Mouse (Mus musculus) lung, embryonic 14.5 days (tissue): ENCODE measurements at regions not wholly inside any gene's neighbourhood (a gene's known extent, or its start where the extent isn't known, plus 50 kb on each side); places are given as distances from the start of the nearest gene placed in this dataset.
"Not testable (repeated sequence)": the region's sequence is repeated elsewhere in the genome, so short reads cannot be mapped to it uniquely, and the experiment has no call there.

ENCODE experiments used
- ATAC-seq: fragments of 200-750 bp; cut with Nextera tagmentation; 2 replicates; pipeline ENCODE4 v1.8.0; 2017; ENCODE audit warnings: mild to moderate bottlenecking, moderate TSS enrichment, moderate library complexity; ENCODE audit not compliant: insufficient read depth
- DNase-seq: peaks from one replicate; pipeline ENCODE4 v3.0.0-alpha.2; 2015
- H3K27ac ChIP-seq: fragments of 300-500 bp; sonication (generic); 2 replicates; pipeline ENCODE4 v1.5.1; 2014; ENCODE audit warnings: low read depth, mild to moderate bottlenecking, moderate library complexity
- H3K27me3 ChIP-seq: fragments of 300-500 bp; sonication (generic); 2 replicates; pipeline ENCODE4 v1.6.1; 2014; ENCODE audit warnings: low read length, control low read depth; ENCODE audit not compliant: insufficient read depth
- H3K36me3 ChIP-seq: fragments of 300-500 bp; sonication (generic); 2 replicates; pipeline ENCODE4 v1.6.1; 2014; ENCODE audit warnings: control low read depth; ENCODE audit not compliant: insufficient read depth
- H3K4me1 ChIP-seq: fragments of 300-500 bp; sonication (generic); 2 replicates; pipeline ENCODE4 v1.6.1; 2014; ENCODE audit warnings: antibody characterized with exemption, control low read depth; ENCODE audit not compliant: insufficient read depth
- H3K4me2 ChIP-seq: fragments of 300-500 bp; sonication (generic); 2 replicates; pipeline ENCODE4 v1.6.1; 2014; ENCODE audit warnings: mild to moderate bottlenecking
- H3K4me3 ChIP-seq: fragments of 300-500 bp; sonication (generic); 2 replicates; pipeline ENCODE4 v1.5.1; 2014; ENCODE audit warnings: low read depth, low read length
- H3K9ac ChIP-seq: fragments of 300-500 bp; sonication (generic); 2 replicates; pipeline ENCODE4 v1.6.1; 2014
- H3K9me3 ChIP-seq: fragments of 300-500 bp; sonication (generic); 2 replicates; pipeline ENCODE4 v1.6.1; 2016; ENCODE audit warnings: low read depth, low read length, control low read depth
- CTCF ChIP-seq: IDR thresholded peaks from 2 replicates; pipeline ENCODE4 v1.5.1; 2016; ENCODE audit warnings: antibody characterized with exemption, low read depth
- WGBS: fragments of 180-500 bp; shearing (Covaris S2); extraction: QIAGEN DNeasy Blood & Tissue Kit; methylation state at CpG from one replicate; pipeline ENCODE4 v1.1.7; 2014; 5-methylcytosine and 5-hydroxymethylcytosine counted together

DNA sequence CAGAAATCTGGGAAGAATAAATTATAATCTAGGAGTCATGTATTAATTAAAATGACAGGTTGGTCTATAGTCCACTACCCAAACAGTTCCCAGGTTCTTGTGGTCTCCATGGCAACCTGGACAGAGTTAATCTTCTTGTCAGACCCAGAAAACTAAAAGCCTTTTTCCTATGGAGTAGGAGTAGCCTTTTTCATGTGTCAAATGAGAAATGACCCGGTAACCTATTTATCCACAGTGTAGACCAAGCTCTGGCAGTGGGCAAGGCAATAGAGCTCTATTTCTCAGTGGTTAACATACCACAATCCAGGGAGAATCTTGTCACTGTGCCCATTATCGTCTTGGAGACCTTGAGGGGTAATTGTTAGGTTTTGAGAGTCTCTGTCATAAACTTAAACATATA is 256.4 kb upstream of the Ppp6c start:
- WGBS, result 55% methylated on average over 2 of the region's 2 CpGs
- ATAC-seq, result no peak
- no peaks in the 10 kb centered on the region for H3K27me3 ChIP-seq

DNA sequence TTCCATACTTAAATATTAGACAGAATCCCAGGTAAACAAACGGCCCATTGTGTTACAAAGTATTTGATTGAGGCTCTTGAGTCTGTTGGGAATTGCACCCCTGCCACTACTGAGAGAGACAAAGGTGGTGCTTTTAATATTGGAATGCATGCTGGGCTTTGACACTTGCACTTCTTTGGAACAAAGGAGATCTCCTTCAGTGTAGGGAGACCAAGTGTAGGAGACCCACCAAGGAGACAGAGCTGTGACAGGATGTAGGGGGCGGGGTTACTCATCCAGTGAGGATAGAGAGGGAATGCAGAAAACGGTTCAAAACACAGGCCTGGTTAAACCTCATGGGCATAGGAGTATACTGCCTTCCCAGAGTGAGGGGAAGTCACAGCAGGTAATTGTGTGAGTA is 254.0 kb upstream of the Ppp6c start:
- WGBS, result 61% methylated on average over 3 of the region's 3 CpGs
- no peaks in the 10 kb centered on the region for H3K36me3 ChIP-seq
- ATAC-seq (no peak), DNase-seq (no peak)
- no peak overlapping the region for H3K9ac ChIP-seq
- no peaks in the 10 kb centered on the region for H3K9me3 ChIP-seq
- H3K27me3 ChIP-seq, result no peaks in the 10 kb centered on the region
- no peak overlapping the region for H3K27ac ChIP-seq
- H3K4me2 ChIP-seq, result no peak overlapping the region
- H3K4me1 ChIP-seq, result no peaks in the 10 kb centered on the region
- no peak for TF ChIP-seq CTCF
- no peak overlapping the region for H3K4me3 ChIP-seq

More for the DNA sequence above, 256.4 kb upstream of the Ppp6c start:
- H3K9me3 ChIP-seq, result no peaks in the 10 kb centered on the region
- no peak for TF ChIP-seq CTCF
- H3K4me3 ChIP-seq, result no peak overlapping the region
- H3K9ac ChIP-seq, result no peak overlapping the region
- no peaks in the 10 kb centered on the region for H3K36me3 ChIP-seq
- no peak overlapping the region for H3K27ac ChIP-seq
- H3K4me2 ChIP-seq, result no peak overlapping the region
- DNase-seq, result no peak
- no peaks in the 10 kb centered on the region for H3K4me1 ChIP-seq

DNA sequence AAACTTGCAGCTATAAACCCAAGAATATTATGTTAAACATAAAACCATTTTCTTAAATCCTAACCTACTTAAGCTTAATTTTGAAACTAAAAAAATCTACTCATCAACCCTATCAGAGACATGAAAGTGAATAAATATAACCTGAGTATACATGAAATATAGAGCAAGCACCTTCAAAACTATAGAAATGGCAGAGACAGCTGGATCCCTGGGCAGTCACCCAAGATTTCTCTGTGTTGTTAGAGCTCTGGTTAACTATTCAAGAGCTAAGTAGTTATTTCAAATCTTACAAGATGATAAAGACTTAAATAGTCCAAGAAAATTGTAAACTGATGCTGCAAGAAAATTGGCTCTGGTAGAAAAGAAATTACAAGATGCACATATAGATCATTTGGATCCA is 246.7 kb upstream of the Ppp6c start:
- H3K27ac ChIP-seq, H3K4me2 ChIP-seq, H3K36me3 ChIP-seq, ATAC-seq, H3K4me3 ChIP-seq, H3K27me3 ChIP-seq, DNase-seq, H3K9me3 ChIP-seq, H3K4me1 ChIP-seq, H3K9ac ChIP-seq: not testable (repeated sequence)
